Mouse (Mus musculus) cerebellum, adult 2 months (tissue): ENCODE results near the gene Zfp804a.

Source experiments
- CTCF ChIP-seq: fragments of 200-500 bp; IDR thresholded peaks from 2 replicates; pipeline ENCODE4 v1.5.1; 2011; ENCODE audit warnings: low read depth, mild to moderate bottlenecking, control low read depth, low read length, moderate library complexity, borderline replicate concordance; ENCODE audit not compliant: insufficient read depth
- POLR2A ChIP-seq: fragments of 200-500 bp; IDR thresholded peaks from 2 replicates; pipeline ENCODE4 v1.6.1; 2011; ENCODE audit warnings: low read length, control low read depth, borderline replicate concordance; ENCODE audit not compliant: insufficient read depth

- TF ChIP-seq POLR2A (no peak), CTCF (no peak)
Measured at GRCm38 (mm10) chr2:82113148-82113547, 60.1 kb downstream of the Zfp804a start.
